Mouse (Mus musculus) ES-E14 (cell line): ENCODE data around the gene Trim44. TPM values are rescaled to one million over a fixed set of nuclear protein-coding genes. Genes with fewer than 3 reads are reported as not detected.

Source experiments
- DNase-seq: peaks from one replicate; pipeline ENCODE4 v3.0.0-alpha.2; 2013; ENCODE audit warnings: low read depth, low spot score
- H3K27ac ChIP-seq: 2 replicates; pipeline ENCODE4 v1.5.1; 2012; ENCODE audit warnings: low read depth, mild to moderate bottlenecking, low read length, moderate library complexity, mixed read lengths; ENCODE audit not compliant: poor library complexity, insufficient read depth, severe bottlenecking
- H3K36me3 ChIP-seq: 2 replicates; pipeline ENCODE4 v1.6.1; 2012; ENCODE audit warnings: mild to moderate bottlenecking, low read length, moderate library complexity, mixed read lengths; ENCODE audit not compliant: control insufficient read depth, poor library complexity, insufficient read depth, severe bottlenecking
- H3K4me1 ChIP-seq, 2 experiments: fragments of 150-350 bp in 1 of 2; sonication (generic) in 1 of 2; 2 replicates each; pipeline ENCODE4 v1.6.1; 2012; ENCODE audit warnings: low read length in 2 of 2, mild to moderate bottlenecking in 1 of 2, mixed read lengths in 1 of 2; ENCODE audit not compliant: control insufficient read depth in 2 of 2, insufficient read depth in 2 of 2, poor library complexity in 1 of 2
- H3K4me3 ChIP-seq, 2 experiments: fragments of 150-350 bp in 1 of 2; sonication (generic) in 1 of 2; 2 replicates each; pipeline ENCODE4 v1.5.1; 2012; ENCODE audit warnings: low read length in 2 of 2, low read depth in 1 of 2, mild to moderate bottlenecking in 1 of 2, mixed read lengths in 1 of 2; ENCODE audit not compliant: insufficient read depth in 1 of 2, poor library complexity in 1 of 2, severe bottlenecking in 1 of 2
- H3K9ac ChIP-seq: 2 replicates; pipeline ENCODE4 v1.6.1; 2012; ENCODE audit warnings: low read depth, mild to moderate bottlenecking, low read length, mixed read lengths; ENCODE audit not compliant: poor library complexity, insufficient read depth, severe bottlenecking
- H3K9me3 ChIP-seq: fragments of 150-350 bp; sonication (generic); 2 replicates; pipeline ENCODE4 v1.6.1; 2012; ENCODE audit warnings: low read depth, mild to moderate bottlenecking, low read length; ENCODE audit not compliant: control insufficient read depth, insufficient read depth
- CHD2 ChIP-seq: IDR thresholded peaks from 2 replicates; pipeline ENCODE4 v1.6.1; 2014; ENCODE audit warnings: mild to moderate bottlenecking, low read depth, low read length, inconsistent platforms
- HCFC1 ChIP-seq: IDR thresholded peaks from 2 replicates; pipeline ENCODE4 v1.6.1; 2012; ENCODE audit warnings: low read length, inconsistent platforms, borderline replicate concordance; ENCODE audit not compliant: insufficient read depth
- MAFK ChIP-seq: IDR thresholded peaks from 2 replicates; pipeline ENCODE4 v1.6.1; 2014; ENCODE audit warnings: mild to moderate bottlenecking, low read depth, low read length, inconsistent platforms; ENCODE audit not compliant: insufficient read depth
- ZC3H11A ChIP-seq: IDR thresholded peaks from 2 replicates; pipeline ENCODE4 v1.6.1; 2012; ENCODE audit warnings: low read depth, mild to moderate bottlenecking, inconsistent platforms, low read length, borderline replicate concordance
- ZNF384 ChIP-seq: IDR thresholded peaks from 2 replicates; pipeline ENCODE4 v1.6.1; 2012; ENCODE audit warnings: low read depth, low read length, inconsistent platforms
- in situ Hi-C, 2 experiments: fragments of 600-800 bp; cut with MboI; formaldehyde crosslinking; loops; one replicate each; pipeline ENCODE4 v1.15.1; 2025; ENCODE audit warnings: low sequenced_read_pairs in 2 of 2, inconsistent platforms in 1 of 2; ENCODE audit not compliant: unreplicated experiment in 2 of 2
- total RNA-seq: library from RNA; depleted of rRNA; stranded (reverse); fragments of 300-350 nt; gene quantifications from 2 replicates; pipeline ENCODE4 v1.2.3, GENCODE M21; 2012

Trim44 gene
- total RNA-seq, 1 experiment: 32.0 TPM

DNA sequence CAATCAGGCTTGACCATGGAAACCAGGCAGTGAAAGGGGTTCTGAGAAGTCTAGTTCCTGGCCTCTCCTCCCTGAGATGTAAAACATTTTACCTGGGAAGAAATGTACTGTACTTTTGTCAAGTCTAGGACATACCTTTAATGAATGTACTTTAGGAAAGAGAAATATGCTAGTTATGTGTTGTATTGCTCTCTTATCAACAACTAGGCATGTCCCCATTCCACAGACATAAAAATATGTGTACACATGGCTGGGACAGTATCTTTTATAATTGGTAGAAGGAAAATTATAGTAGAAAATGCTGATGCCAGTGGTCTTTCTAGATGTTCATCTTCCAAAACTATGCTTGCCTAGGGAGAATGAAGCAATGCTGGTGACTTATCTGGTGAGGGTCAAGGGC is 20.3 kb upstream of the Trim44 start:
- in situ Hi-C loops: no loop called here
- Histone ChIP-seq H3K4me3 (no peak overlapping the region), H3K27ac (no peak overlapping the region), H3K9me3 (no peaks in the 10 kb centered on the region), H3K36me3 (no peaks in the 10 kb centered on the region), H3K9ac (no peak overlapping the region), H3K4me1 (no peaks in the 10 kb centered on the region)
- no peak for DNase-seq
- no peak for TF ChIP-seq MAFK
- no peak for TF ChIP-seq ZC3H11A
- no peak for TF ChIP-seq HCFC1
- no peak for TF ChIP-seq ZNF384
- no peak for TF ChIP-seq CHD2

DNA sequence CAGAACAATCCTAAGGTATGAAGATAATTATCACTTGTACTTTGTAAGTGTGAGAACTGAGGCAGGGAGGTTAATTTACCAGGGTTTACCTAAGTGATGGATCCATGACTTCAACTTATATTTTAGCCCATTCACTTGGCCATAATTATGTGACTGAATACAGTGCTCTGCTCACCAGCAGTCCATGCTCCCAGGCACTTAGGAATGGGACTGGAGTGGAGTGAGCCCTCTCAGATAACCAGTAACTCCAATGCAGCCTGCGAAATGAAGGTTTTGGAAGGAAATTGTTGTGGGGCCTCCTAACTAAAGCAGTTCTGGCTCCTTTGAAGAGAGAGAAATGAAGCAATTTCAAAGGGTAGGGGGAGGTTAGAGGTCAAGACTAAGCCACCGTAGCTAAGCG is 18.8 kb upstream of the Trim44 start:
- Histone ChIP-seq H3K36me3 (no peaks in the 10 kb centered on the region), H3K27ac (no peak overlapping the region), H3K9me3 (no peaks in the 10 kb centered on the region), H3K4me1 (no peaks in the 10 kb centered on the region), H3K4me3 (no peak overlapping the region), H3K9ac (no peak overlapping the region)
- TF ChIP-seq HCFC1 (no peak), ZNF384 (no peak), MAFK (no peak), ZC3H11A (no peak), CHD2 (no peak)
- in situ Hi-C loops: no loop called here
- no peak for DNase-seq

DNA sequence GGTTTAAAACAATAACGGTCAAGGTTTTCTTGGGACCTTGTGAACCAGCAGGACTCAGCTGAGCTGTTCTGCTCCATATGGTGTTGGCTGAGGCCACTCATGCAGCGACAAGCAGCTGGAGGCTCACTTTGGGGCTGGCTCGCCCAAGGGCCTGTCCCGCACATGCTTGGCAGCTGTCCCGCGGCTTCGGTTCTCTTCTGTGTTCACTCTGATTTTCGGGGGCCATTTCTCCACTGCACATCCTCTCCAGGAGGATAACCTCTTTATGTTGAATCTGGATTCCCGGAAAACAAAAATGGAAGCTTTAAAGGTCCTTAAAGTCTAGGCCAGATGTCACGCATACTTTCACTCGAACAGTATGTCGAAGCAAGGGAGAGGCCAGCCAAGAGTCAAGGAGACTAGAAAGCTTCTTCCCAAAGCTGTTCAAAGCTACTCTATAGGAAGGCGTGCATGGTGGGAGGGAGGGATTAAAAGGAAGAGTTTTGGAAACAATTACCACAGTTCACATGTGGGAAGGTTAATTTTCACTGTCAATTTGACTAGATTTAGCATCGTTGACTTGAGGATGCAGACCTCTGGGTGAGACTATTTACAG is 8.6 kb upstream of the Trim44 start:
- Histone ChIP-seq H3K9me3 (no peaks in the 10 kb centered on the region), H3K36me3 (no peaks in the 10 kb centered on the region), H3K4me1 (0 out of 4 replicates have a peak, but pooled peaks cover 0 to 2% of the 10 kb centered on the region in 2 experiments), H3K9ac (no peak overlapping the region), H3K4me3 (no peak overlapping the region), H3K27ac (no peak overlapping the region)
- DNase-seq: no peak
- in situ Hi-C loops: no loop called here
- TF ChIP-seq HCFC1 (no peak), MAFK (no peak), ZC3H11A (no peak), CHD2 (no peak), ZNF384 (no peak)

DNA sequence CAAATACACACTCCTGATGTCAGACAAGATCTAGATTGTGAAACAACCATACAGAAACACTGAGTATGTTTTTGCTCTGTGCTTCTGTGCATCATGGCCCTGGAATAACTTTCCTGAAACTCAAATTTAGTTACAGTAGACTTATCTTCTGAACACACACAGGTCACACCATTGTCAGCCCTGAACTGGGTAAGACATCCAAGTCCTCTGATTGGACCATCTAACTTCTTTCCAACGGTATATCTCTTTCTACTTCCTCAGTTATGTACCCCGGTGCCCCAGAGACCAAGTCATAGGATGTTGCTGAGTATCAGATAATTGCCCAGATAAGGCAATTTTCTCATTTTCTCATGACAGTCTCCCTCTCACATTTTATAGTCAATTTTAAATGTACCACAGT is 5.1 kb upstream of the Trim44 start:
- DNase-seq: no peak
- in situ Hi-C loops: no loop called here

More for the DNA sequence above, 5.1 kb upstream of the Trim44 start:
- Histone ChIP-seq H3K9ac (no peak overlapping the region), H3K4me3 (no peak overlapping the region), H3K36me3 (no peaks in the 10 kb centered on the region), H3K27ac (no peak overlapping the region), H3K9me3 (no peaks in the 10 kb centered on the region), H3K4me1 (0 out of 4 replicates have a peak, but pooled peaks cover 0 to 1% of the 10 kb centered on the region in 2 experiments)
- TF ChIP-seq CHD2 (no peak), ZC3H11A (no peak), ZNF384 (no peak), MAFK (no peak), HCFC1 (no peak)
